Mouse (Mus musculus) bone marrow, adult 2 months (tissue): ENCODE measurements around the gene S1pr4.

Experiments
- CTCF ChIP-seq: fragments of 200-500 bp; IDR thresholded peaks from 2 replicates; pipeline ENCODE4 v1.5.1; 2011; ENCODE audit warnings: low read length, control low read depth; ENCODE audit not compliant: control insufficient read depth, insufficient read depth
- POLR2A ChIP-seq: fragments of 200-500 bp; IDR thresholded peaks from 2 replicates; pipeline ENCODE4 v1.6.1; 2011; ENCODE audit warnings: low read depth, mild to moderate bottlenecking, control low read depth, low read length, borderline replicate concordance; ENCODE audit not compliant: control insufficient read depth

DNA sequence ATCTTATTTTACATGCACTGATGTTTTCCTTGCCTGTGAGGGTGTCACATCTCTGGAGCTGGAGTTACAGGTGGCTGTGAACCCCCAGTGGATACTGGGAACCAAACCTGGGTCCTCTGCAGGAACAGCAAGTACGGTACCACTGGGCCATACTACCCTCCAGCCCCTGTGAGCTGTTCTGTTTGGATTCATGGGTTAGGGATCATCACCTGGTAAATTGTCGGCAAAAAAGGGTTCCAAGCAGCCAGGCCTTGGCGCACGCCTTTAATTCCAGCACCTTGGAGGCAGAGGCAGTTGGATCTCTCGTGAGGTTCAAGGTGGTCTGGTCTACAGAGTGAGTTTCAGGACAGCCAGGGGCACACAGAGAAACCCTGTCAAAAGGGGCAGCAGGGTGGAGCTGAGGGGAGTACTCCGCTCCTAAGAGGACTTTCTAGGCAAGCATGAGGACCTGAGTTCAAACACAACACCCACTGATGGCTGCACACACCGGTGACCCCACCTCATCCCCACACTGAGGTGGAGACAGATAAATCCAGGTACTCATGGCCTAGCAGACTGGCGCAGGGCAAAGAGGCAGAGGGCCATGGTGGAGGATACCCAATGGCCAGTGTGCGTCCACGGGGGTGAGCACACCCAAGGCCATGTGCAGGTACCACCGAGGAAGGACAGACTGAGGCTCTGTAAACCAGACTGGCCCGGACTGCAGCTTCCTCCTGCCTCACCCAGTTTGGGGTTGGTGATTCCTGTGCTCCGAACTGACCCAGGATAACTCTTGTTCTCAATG, 47.0 kb upstream of the S1pr4 start:
- TF ChIP-seq CTCF (no peak), POLR2A (no peak)
